Mouse (Mus musculus) midbrain, embryonic 12.5 days (tissue): ENCODE results near the gene Gm49368. TPM values are rescaled to one million over a fixed set of nuclear protein-coding genes. Genes with fewer than 3 reads are reported as not detected.

Experiments
- ATAC-seq: fragments of 200-750 bp; cut with Nextera tagmentation; 2 replicates; pipeline ENCODE4 v1.8.0; 2017; ENCODE audit warnings: low read depth, moderate TSS enrichment, moderate library complexity; ENCODE audit not compliant: low FRiP score
- H3K27ac ChIP-seq: fragments of 300-500 bp; sonication (generic); replicated peaks from 2 replicates; pipeline ENCODE4 v1.5.1; 2016; ENCODE audit warnings: mild to moderate bottlenecking
- H3K27me3 ChIP-seq: fragments of 300-500 bp; sonication (generic); 2 replicates; pipeline ENCODE4 v1.6.1; 2016; ENCODE audit warnings: mild to moderate bottlenecking
- H3K36me3 ChIP-seq: fragments of 300-500 bp; sonication (generic); 2 replicates; pipeline ENCODE4 v1.6.1; 2016
- H3K4me1 ChIP-seq: fragments of 300-500 bp; sonication (generic); 2 replicates; pipeline ENCODE4 v1.6.1; 2016
- H3K4me2 ChIP-seq: fragments of 300-500 bp; sonication (generic); replicated peaks from 2 replicates; pipeline ENCODE4 v1.6.1; 2016; ENCODE audit warnings: mild to moderate bottlenecking, moderate library complexity
- H3K4me3 ChIP-seq: fragments of 300-500 bp; sonication (generic); 2 replicates; pipeline ENCODE4 v1.5.1; 2016; ENCODE audit warnings: mild to moderate bottlenecking
- H3K9ac ChIP-seq: fragments of 300-500 bp; sonication (generic); replicated peaks from 2 replicates; pipeline ENCODE4 v1.6.1; 2016; ENCODE audit warnings: mild to moderate bottlenecking, moderate library complexity
- H3K9me3 ChIP-seq: fragments of 300-500 bp; sonication (generic); 2 replicates; pipeline ENCODE4 v1.6.1; 2016; ENCODE audit warnings: mild to moderate bottlenecking
- WGBS: fragments of 180-500 bp; shearing (Covaris S2); methylation state at CpG from one replicate; pipeline ENCODE4 v1.1.7; 2016; 5-methylcytosine and 5-hydroxymethylcytosine counted together
- polyA plus RNA-seq: library from polyadenylated mRNA; unstranded; fragments of >200 nt; fragmentation: Nextera tagmentation; extraction: Ambion mirVana; gene quantifications from 2 replicates; pipeline ENCODE4 v1.2.1, GENCODE M21; 2016

Gm49368 gene
- polyA plus RNA-seq, 1 experiment from 2014 or later = not detected

DNA sequence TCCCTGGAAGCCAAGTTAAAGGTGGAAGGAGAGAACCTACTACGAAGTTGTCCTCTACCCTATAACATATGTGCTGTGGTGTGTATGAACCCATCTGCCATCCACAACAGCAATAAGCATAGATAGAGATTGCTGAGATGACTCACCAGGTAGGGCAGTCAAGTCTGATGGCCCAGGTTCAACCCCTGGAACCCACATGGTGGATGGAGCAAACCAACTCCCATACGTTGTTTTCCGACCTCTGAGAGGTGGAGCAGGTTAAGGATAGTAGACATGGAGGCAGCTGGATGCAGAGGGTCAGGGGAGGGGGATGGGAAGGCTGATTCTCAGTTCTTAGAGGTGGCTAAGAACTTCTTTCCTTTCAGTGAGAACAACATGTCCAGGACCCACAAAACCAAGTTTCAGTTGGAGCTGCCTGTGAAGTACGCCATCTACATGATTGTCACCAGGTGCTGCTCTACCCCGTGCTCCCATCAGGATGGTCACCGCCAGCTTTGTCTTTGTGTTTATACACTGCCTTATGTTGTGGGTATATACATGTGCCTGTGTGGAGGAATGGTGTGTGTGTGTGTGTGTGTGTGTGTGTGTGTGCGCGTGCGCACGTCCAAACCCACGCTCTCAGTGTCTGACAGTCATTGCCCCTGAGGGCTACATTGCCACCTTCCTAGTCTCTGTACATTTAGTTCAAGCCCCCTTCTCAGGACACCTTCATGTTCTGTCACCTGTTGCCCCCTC is 52.1 kb downstream of the Gm49368 start:
- WGBS = 88% methylated on average over 11 of the region's 11 CpGs
- H3K9ac ChIP-seq = no peak overlapping the region
- no peaks in the 10 kb centered on the region for H3K9me3 ChIP-seq
- no peaks in the 10 kb centered on the region for H3K4me1 ChIP-seq
- H3K4me2 ChIP-seq = no peak overlapping the region
- H3K27ac ChIP-seq = no peak overlapping the region
- no peak overlapping the region for H3K4me3 ChIP-seq
- no peaks in the 10 kb centered on the region for H3K27me3 ChIP-seq
- H3K36me3 ChIP-seq = no peaks in the 10 kb centered on the region
- no peak for ATAC-seq

GRCm38 (mm10) chr7:128115211-128115958 is 52.9 kb downstream of the Gm49368 start:
- Histone ChIP-seq H3K9me3 (no peaks in the 10 kb centered on the region), H3K27ac (no peak overlapping the region), H3K4me1 (no peaks in the 10 kb centered on the region), H3K27me3 (no peaks in the 10 kb centered on the region), H3K4me2 (no peak overlapping the region), H3K9ac (no peak overlapping the region), H3K4me3 (no peak overlapping the region), H3K36me3 (no peaks in the 10 kb centered on the region)
- WGBS = 79% methylated on average over 5 of the region's 5 CpGs
- no peak for ATAC-seq

- no peaks in the 10 kb centered on the region for H3K27me3 ChIP-seq
- H3K27ac ChIP-seq = no peak overlapping the region
- H3K4me3 ChIP-seq = no peak overlapping the region
- H3K9ac ChIP-seq = no peak overlapping the region
- H3K4me1 ChIP-seq = no peaks in the 10 kb centered on the region
- WGBS = 96% methylated on average over 5 of the region's 5 CpGs
- ATAC-seq = no peak
- H3K36me3 ChIP-seq = no peaks in the 10 kb centered on the region
- H3K4me2 ChIP-seq = no peak overlapping the region
- H3K9me3 ChIP-seq = no peaks in the 10 kb centered on the region
These were observed 53.9 kb downstream of the Gm49368 start for GRCm38 (mm10) chr7:128116396-128116795.

- Histone ChIP-seq H3K9ac (no peak overlapping the region), H3K4me1 (no peaks in the 10 kb centered on the region), H3K36me3 (no peaks in the 10 kb centered on the region), H3K4me3 (no peak overlapping the region), H3K9me3 (no peaks in the 10 kb centered on the region), H3K4me2 (no peak overlapping the region), H3K27me3 (no peaks in the 10 kb centered on the region), H3K27ac (no peak overlapping the region)
- ATAC-seq = no peak
- WGBS = 87% methylated on average over 6 of the region's 6 CpGs
These were observed 57.4 kb downstream of the Gm49368 start for GRCm38 (mm10) chr7:128119726-128120490.

- H3K36me3 ChIP-seq = no peaks in the 10 kb centered on the region
- H3K27me3 ChIP-seq = no peaks in the 10 kb centered on the region; the same call in 1 of the 2 replicates
- no peak within 1 kb of the TSS for H3K4me3 ChIP-seq
- ATAC-seq = no peak
- WGBS = 80% methylated on average over 8 of the region's 8 CpGs
- H3K27ac ChIP-seq = no peak within 1 kb of the TSS
- H3K4me2 ChIP-seq = no peak within 1 kb of the TSS
- no peaks in the 10 kb centered on the region for H3K4me1 ChIP-seq
- no peak within 1 kb of the TSS for H3K9ac ChIP-seq
- H3K9me3 ChIP-seq = no peaks in the 10 kb centered on the region
These were observed 66.5 kb downstream of the Gm49368 start, which contains the start of gene Itgax for GRCm38 (mm10) chr7:128128741-128129720. Itgax (plus strand) TSS chr7:128129547.

GRCm38 (mm10) chr7:128132148-128132547 is 69.7 kb downstream of the Gm49368 start:
- Histone ChIP-seq H3K4me1 (no peaks in the 10 kb centered on the region), H3K27me3 (no peaks in the 10 kb centered on the region; the same call in 1 of the 2 replicates), H3K4me2 (no peak overlapping the region), H3K27ac (no peak overlapping the region), H3K9me3 (no peaks in the 10 kb centered on the region), H3K4me3 (no peak overlapping the region), H3K36me3 (no peaks in the 10 kb centered on the region), H3K9ac (no peak overlapping the region)
- no peak for ATAC-seq
- 91% methylated on average over 5 of the region's 5 CpGs for WGBS

GRCm38 (mm10) chr7:128133596-128133995 is 71.1 kb downstream of the Gm49368 start:
- Histone ChIP-seq H3K4me3 (no peak overlapping the region), H3K4me2 (no peak overlapping the region), H3K9me3 (no peaks in the 10 kb centered on the region), H3K27ac (no peak overlapping the region), H3K4me1 (no peaks in the 10 kb centered on the region), H3K9ac (no peak overlapping the region), H3K27me3 (no peaks in the 10 kb centered on the region; the same call in 1 of the 2 replicates), H3K36me3 (no peaks in the 10 kb centered on the region)
- ATAC-seq = no peak
- 84% methylated on average over 2 of the region's 2 CpGs for WGBS

DNA sequence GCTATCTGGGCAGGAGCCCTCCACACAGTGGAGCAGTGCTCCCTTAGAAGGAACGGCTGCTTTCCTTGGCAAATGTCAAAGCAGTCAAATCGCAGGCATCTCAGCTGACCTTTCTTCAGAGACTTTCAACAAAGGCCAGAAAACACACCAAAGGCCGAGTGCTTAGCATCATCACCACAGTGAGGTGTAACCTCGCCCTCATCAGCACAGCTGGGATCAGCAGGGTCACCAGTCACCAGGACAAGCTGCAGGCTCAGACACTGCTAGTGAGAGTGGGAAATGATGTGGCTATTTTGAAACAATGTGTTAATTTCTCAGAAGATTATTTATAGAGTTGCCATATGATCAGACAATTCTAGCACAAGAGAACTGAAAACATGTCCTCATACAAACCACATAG is 74.4 kb downstream of the Gm49368 start:
- no peaks in the 10 kb centered on the region for H3K27me3 ChIP-seq
- no peaks in the 10 kb centered on the region for H3K9me3 ChIP-seq
- no peak for ATAC-seq
- no peak overlapping the region for H3K4me2 ChIP-seq
- H3K4me3 ChIP-seq = no peak overlapping the region
- no peak overlapping the region for H3K9ac ChIP-seq
- WGBS = 56% methylated on average over 4 of the region's 4 CpGs
- H3K27ac ChIP-seq = no peak overlapping the region
- no peaks in the 10 kb centered on the region for H3K36me3 ChIP-seq
- H3K4me1 ChIP-seq = no peaks in the 10 kb centered on the region

DNA sequence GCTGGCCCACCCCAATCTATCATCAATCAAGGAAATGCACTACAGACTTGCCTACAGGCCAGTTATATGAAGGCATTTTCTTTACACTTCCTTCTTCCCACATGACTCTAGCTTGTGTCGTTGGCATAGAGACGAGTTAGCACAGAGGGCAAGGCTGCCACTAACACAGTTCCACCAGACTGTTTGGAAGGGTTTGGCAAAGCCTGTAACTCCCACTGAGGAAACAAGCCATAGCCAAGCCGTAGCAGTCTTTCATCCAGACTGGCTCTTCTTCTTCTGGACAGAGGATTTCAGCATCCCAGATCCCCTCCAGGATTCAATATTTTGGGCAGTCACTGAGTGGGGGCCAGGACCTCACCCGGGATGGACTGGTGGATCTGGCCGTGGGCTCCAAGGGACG is 77.1 kb downstream of the Gm49368 start:
- Histone ChIP-seq H3K9me3 (no peaks in the 10 kb centered on the region), H3K36me3 (no peaks in the 10 kb centered on the region), H3K4me3 (no peak overlapping the region), H3K4me1 (no peaks in the 10 kb centered on the region), H3K4me2 (no peak overlapping the region), H3K27ac (no peak overlapping the region), H3K9ac (no peak overlapping the region), H3K27me3 (no peaks in the 10 kb centered on the region)
- no peak for ATAC-seq
- 92% methylated on average over 6 of the region's 6 CpGs for WGBS

- H3K4me1 ChIP-seq = 0 out of 2 replicates have a peak, but pooled peaks cover 3% of the 10 kb centered on the region
- WGBS = 84% methylated on average over 8 of the region's 8 CpGs
- no peaks in the 10 kb centered on the region for H3K36me3 ChIP-seq
- H3K9ac ChIP-seq = no peak overlapping the region
- no peaks in the 10 kb centered on the region for H3K9me3 ChIP-seq
- no peaks in the 10 kb centered on the region for H3K27me3 ChIP-seq
- H3K4me3 ChIP-seq = no peak overlapping the region
- no peak overlapping the region for H3K4me2 ChIP-seq
- no peak overlapping the region for H3K27ac ChIP-seq
- no peak for ATAC-seq
These were observed 88.5 kb downstream of the Gm49368 start for GRCm38 (mm10) chr7:128150970-128151369.

DNA sequence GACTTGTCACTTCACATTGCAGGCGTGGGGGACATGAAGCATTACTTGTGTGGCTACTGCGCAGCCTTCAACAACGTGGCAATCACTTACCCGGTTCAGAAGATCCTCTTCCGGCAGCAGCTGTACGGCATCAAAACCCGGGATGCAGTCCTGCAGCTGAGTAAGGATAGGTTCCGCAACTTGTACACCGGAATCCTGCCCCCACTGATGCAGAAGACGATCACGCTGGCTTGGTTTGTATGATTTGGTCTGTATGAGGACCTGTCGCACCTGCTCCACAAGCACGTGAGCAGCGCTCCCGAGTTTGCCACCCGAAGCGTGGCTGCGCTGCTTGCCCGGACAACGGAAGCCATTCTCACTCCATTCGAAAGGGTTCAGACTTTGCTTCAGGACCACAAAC is 91.6 kb downstream of the Gm49368 start, which contains the start of gene Itgad:
Itgad (plus strand) TSS at position 301 of the 400 bp plus-strand sequence.
- H3K4me1 ChIP-seq = 0 out of 2 replicates have a peak, but pooled peaks cover 3% of the 10 kb centered on the region
- no peak within 1 kb of the TSS for H3K4me2 ChIP-seq
- no peaks in the 10 kb centered on the region for H3K9me3 ChIP-seq
- H3K27me3 ChIP-seq = no peaks in the 10 kb centered on the region
- no peak within 1 kb of the TSS for H3K4me3 ChIP-seq
- H3K36me3 ChIP-seq = no peaks in the 10 kb centered on the region
- 92% methylated on average over 21 of the region's 21 CpGs for WGBS
- H3K9ac ChIP-seq = no peak within 1 kb of the TSS
- no peak within 1 kb of the TSS for H3K27ac ChIP-seq
- no peak for ATAC-seq
